Mouse (Mus musculus): ENCODE data around the gene Tnfsf15.

DNA sequence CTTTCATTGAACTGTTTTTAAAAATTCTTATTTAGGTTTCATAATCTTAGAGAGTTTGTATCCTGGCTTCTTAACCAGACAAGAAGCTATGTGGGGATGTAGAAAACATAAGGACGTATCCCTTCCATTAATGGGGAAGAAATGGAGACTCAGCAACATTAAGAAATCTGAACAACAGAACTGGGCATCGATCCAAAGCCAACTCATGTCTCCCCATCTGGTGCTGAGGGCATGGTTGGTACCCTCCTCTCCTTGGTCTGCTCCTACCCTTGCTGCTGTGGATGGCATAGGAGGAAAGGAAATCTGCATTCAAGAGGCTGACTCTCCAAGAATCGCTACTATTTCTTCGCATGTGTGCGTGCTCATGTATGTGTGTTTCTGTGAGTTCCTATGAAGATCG lies 61.2 kb downstream of the Tnfsf15 start:
- TF ChIP-seq CTCF (IDR thresholded peaks at IDR 0.05; ENCODE audit: control insufficient read depth, insufficient read depth, insufficient read length) = no peak
- TF ChIP-seq USF1 (IDR thresholded peaks at IDR 0.05; ENCODE audit: low read depth) = no peak
- TF ChIP-seq MYOD1 (IDR thresholded peaks at IDR 0.05; ENCODE audit: control insufficient read depth, insufficient read length, low read depth) = no peak
- TF ChIP-seq MAX (IDR thresholded peaks at IDR 0.05) = no peak
- TF ChIP-seq MYOG (IDR thresholded peaks at IDR 0.05; ENCODE audit: control insufficient read depth, extremely low read depth, insufficient read length) = no peak
- no peak for TF ChIP-seq FOSL1 (IDR thresholded peaks at IDR 0.05; ENCODE audit: insufficient read depth, low read length, poor library complexity, severe bottlenecking)
- TF ChIP-seq CEBPB (IDR thresholded peaks at IDR 0.05; ENCODE audit: low read depth) = no peak
